Mouse (Mus musculus): ENCODE data around the gene Dlx1.
A peak's percentile ranks its signal among the peaks of the same experiment; 100 is the strongest.

Dlx1 gene

DNA sequence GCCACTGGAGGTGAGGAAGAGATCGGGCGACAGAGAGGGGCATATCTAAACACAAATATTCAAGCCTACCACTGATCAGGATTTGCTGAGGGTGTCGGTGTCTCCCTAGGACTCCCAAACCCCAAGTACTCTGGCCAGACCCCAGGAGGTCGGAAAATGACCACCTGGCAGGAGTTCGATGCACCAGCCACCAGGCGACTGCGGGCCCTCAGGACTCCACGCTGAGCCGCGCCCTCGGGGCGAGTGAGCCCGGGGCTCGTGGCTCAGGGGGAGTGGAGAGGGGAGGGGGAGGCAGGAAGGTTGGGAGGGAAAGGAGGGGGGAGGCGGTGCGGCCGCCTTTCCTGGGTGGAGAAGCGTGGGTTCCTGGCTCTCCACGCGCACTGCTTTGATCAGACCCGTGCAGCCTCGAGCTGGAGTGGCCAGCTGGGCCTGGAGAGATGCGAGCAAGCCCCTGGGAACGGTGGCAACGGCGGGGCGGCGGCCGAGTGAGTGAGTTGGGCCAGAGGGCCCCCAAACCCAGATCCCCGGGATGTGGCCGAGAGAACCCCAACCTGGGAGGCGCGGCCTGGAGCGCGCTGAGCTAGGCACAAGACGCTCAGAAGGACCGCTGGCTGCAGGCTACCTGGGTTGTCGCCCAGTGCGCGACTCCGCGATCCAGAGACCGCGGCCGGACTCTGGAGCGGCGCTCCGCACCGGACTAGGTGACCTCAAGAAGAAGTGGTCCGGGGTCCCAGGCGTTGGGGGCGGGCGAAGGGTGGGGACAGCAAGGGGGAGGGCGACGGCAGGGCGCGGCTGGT, 999 bp downstream of the Dlx1 start:
- DNase-seq (ENCODE audit: low spot score) = no peak

- DNase-seq (ENCODE audit: low spot score) = peak; percentile 67
Measured at GRCm38 (mm10) chr2:71529511-71530351, 1.8 kb downstream of the Dlx1 start.

- DNase-seq (ENCODE audit: low spot score) = no peak
Measured at GRCm38 (mm10) chr2:71530391-71531123, 2.6 kb downstream of the Dlx1 start.

DNA sequence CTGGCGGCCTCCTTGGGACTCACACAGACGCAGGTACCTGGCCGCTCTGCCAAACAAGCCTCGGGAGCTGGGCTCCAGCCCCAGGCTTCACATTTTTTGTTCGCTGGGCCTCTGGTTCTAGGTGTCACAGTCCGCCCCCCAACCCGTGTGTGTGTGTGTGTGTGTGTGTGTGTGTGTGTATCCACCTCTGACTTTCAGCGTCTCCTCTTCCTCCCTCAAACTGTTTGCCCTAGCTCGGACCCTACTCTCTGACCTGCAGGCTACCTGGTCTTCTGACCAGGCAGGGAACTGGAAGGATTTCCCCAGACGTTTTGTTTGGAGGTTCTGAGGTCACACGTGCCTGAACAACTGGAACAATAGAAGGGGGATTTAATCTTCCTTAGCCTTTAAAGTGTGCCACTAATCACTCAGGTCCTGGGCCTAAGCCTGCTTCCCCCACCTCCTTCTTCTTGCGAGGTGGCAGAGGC, 3.2 kb downstream of the Dlx1 start:
- no peak for DNase-seq (ENCODE audit: low spot score)

GRCm38 (mm10) chr2:71531990-71532970, 4.4 kb downstream of the Dlx1 start:
- no peak for DNase-seq (ENCODE audit: low spot score)

GRCm38 (mm10) chr2:71533094-71533493, 5.2 kb downstream of the Dlx1 start:
- DNase-seq (ENCODE audit: low spot score) = no peak

DNA sequence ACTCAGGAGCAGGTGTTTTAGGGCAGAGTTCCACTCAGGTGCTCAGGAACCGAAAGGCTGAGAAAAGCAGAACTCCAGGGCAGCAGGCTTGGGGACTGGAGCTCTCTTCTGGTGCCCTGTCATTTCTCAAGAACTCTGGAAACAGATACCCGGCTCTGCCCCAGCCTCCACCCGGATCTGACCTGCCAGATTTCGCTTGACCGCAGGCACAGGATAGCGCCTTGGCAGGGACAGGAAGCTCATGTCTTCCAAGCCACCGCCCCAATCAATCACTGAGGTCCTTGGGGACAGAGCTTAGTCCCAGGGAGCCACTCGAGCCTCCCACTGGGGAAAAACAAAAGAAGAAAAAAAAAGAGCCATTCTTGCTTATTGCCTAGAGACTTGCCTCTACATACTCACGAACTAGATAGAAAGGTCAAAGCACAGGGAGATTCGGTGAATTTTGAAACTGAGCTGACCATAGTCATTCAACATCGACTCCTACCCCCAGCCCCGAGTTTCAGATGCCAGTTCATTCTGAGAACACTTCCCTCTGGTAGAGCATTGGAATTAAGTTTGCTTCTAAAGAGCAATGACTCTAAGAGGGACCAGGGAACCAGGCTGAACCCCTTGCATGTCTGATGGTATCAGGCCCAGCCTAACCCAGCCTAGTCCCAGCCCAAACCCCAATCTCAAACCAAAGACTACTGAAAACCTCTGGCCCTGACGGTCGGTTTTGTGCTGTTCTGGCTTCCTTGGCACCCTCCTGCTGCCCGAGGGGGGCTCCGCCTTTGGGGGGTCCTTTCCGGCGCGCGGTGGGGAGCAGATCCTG, 6.5 kb downstream of the Dlx1 start:
- DNase-seq (ENCODE audit: low spot score) = no peak

DNA sequence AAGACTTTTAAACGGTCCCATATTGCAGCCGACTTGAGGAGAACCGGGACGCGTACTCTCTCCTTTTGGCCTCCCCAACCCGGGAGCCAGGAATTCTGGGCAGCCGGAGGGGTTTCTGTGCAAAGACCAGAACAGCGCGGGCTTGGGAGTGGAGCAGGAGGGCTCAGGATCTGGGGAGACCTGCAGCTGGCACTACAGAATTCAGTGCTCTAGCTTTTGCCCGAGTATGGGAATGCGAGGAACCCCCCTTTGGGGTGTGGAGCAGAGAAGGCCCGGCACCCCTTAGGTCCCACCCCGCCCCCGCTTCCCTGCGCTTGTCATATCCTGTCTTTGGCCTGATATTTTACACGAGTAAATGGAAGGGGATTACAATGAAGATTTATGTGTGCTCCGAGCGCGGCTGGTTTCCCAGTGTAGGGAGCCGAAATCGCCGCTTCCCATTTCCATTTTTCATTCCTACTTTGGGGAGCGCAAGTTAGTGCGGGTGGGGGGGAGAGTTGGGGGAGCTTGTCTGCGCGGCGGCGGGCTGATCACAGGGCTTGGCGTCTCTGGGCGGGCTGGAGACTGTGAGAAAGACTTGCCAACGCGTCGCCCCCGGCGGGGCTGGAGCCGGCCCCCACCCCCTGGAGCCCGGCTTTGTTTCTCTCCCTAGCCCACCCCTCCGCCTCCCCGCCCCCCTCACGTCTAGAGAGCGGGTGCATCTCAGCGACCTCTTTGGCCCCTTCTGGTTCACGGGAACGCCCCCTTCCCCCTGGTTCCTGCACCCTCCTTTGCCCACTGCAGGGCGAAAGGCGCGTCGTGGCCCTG, 12.9 kb downstream of the Dlx1 start:
- DNase-seq (ENCODE audit: low spot score) = no peak

DNA sequence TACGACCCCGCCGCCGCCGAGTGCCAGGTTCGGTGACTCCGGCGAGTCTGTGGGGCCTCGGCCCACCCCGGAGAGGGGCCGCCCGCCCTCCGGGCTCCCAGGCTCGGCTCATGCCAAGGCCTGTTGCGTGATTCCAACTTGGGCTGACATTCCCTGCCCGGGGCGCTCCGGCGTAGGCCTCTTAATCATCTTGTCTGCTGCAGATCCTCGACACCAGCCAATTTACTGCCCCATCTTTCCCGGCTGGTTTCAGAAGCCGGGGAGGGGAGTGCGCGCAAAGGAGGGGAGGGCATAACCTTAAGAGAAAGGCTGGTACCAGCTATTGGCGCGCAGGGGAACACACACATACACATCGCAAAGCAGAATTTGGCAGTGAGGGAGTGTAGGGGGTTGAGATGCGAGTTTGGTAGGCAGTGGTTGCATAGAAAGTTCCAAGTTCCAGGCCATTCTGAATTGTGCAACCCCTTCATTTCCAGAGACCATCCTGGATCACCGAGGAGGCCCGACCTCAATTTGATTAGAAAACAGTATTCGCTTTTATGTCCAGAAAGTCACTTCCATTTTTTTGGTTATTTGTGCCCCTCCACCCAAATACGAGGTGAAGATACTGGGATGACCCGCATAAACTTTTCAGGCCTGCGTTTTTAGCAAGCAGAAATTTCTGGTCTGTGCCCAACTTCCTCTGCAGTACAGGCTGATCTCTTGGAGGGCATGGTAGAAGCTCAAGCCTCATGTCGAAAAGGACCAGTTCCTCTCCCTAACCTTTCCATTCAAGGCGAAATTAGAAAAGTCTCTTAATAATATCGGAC, 13.7 kb downstream of the Dlx1 start:
- DNase-seq (ENCODE audit: low spot score) = no peak

DNA sequence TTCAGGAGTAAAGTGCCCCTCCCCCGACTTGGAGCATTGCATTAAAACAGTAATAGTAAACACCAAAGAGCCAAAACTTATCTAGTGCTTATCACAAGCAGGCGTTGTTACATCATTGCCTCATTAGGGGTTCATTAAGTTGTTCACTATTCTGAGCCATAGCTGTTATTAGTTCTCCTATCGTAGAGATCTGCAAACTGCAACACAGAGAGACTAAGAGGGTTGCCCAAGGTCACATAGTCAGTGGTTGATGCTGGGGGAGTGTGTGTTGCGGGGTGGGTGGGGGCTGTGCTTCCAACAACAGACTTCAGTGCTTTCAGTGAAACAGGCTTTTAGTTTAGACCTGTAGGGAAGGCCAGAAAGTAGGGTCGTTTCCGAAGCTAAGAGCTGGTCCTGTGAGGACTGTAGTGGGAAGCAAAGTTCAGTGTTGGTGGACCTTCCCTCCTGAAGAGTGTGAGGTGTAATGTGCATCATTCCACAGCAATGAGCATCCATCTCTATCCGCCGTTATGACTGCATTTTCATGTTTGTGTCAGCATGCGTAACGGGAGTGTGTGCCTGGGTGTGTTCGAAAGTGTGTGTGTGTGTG, 14.4 kb downstream of the Dlx1 start:
- DNase-seq (ENCODE audit: low spot score) = no peak

GRCm38 (mm10) chr2:71542816-71543301, 14.9 kb downstream of the Dlx1 start:
- DNase-seq (ENCODE audit: low spot score) = no peak

DNA sequence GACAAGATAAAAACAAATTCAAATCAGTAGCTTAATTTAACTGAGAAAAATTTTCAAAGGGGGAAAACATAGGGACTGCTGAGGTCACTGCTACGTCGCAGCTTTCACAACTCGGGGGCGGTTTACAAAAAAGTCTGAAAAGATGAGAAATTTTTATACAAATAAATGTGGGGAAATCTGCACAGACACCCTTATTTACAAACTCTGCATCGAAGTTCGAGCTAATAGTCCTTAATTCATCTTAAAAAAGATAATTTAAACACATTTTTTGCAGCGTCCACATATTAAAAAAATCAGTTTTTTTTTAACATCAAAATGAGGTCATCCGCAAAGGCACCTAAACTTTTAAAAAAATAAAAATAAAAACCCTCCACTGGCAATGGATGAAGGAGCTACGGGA, 15.6 kb downstream of the Dlx1 start:
- DNase-seq (ENCODE audit: low spot score) = no peak

DNA sequence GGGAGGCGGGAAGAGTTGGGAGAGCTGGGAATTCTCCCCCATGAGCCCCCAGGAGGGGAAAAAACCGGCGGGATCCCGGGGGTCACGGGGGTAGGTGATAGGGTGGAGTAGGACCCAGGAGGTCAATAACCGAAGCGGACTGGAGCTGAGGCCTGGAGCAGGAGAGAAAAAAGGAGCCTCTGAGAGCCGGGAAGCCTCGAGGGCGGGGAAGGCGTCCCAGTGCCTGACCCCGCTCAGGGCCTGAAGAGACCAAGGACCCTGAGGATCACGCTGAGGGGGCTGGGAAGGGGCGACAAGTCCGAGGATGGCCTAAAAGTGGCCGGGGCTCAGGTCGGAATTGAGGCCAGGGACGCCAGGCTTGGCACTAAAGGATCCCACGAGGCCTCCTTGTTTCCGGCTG, 16.0 kb downstream of the Dlx1 start:
- DNase-seq (ENCODE audit: low spot score) = no peak

- DNase-seq (ENCODE audit: low spot score) = no peak
Measured at GRCm38 (mm10) chr2:71544391-71545285, 16.7 kb downstream of the Dlx1 start.

- no peak for DNase-seq (ENCODE audit: low spot score)
Measured at GRCm38 (mm10) chr2:71545401-71545881, 17.5 kb downstream of the Dlx1 start.

- no peak for DNase-seq (ENCODE audit: low spot score)
Measured at GRCm38 (mm10) chr2:71545882-71546639, 18.1 kb downstream of the Dlx1 start.
